ENCODE assay signal across 20 mouse cellular contexts in genomic region chr7:16197166-16197565, GRCm38 (mm10). TPM values are rescaled to one million over a fixed set of nuclear protein-coding genes. Genes with fewer than 3 reads are reported as not detected.
A peak's percentile ranks its signal among the peaks of the same experiment; 100 is the strongest.
DNase-seq lines count a peak whose midpoint lies in the region; ATAC-seq and TF ChIP-seq lines count a peak whose summit lies in the region.
"Had no signal": no experiment of that assay in that cellular context is flagged by ENCODE, and none has a peak within 500 bp of the region (broad histone marks: within the 10 kb centered on the region; RNA-seq: fewer than 3 reads in every experiment).

No protein-coding gene starts in this region.

- 0 out of 2 replicates have a peak overlapping the region, but pooled peaks have one; percentile 9 for H3K9ac ChIP-seq in forebrain, embryonic 13.5 days
- no peak overlapping the region for H3K9ac ChIP-seq in forebrain, postnatal 0 days
- H3K9ac ChIP-seq in lung, embryonic 16.5 days (ENCODE audit: low read length), result no peak overlapping the region
- H3K9ac ChIP-seq in midbrain, embryonic 14.5 days (replicated peaks; ENCODE audit: low read length), result no peak overlapping the region
- H3K9ac ChIP-seq: limb, embryonic 12.5 days; liver, embryonic 15.5 days had no signal

- ATAC-seq in forebrain, embryonic 13.5 days, result no peak
- ATAC-seq in forebrain, postnatal 0 days, result no peak
- no peak for ATAC-seq in lung, embryonic 16.5 days (ENCODE audit: low read depth)
- no peak for ATAC-seq in G1E (ENCODE audit: extremely low read depth, insufficient number of reproducible peaks, low FRiP score, poor library complexity, severe bottlenecking)
- ATAC-seq in midbrain, embryonic 14.5 days (ENCODE audit: low FRiP score, low TSS enrichment), result no peak
- ATAC-seq: inflammation-experienced regulatory T-cells, adult 6 months had no signal

- no peak for DNase-seq in forebrain, postnatal 0 days
- no peak for DNase-seq in lung, postnatal 14 days
- no peak for DNase-seq in G1E (ENCODE audit: low spot score)
- DNase-seq in thymus, postnatal 10 days (ENCODE audit: low spot score in 2 of 2), result peak; percentile 75 to 82
- DNase-seq in adrenal gland, postnatal 25 days, result no peak
- no peak for DNase-seq in midbrain, embryonic 14.5 days
- DNase-seq: cerebellum, adult 11-12 months; cerebellum, postnatal 36 days; gastrocnemius, adult 2 months; heart, postnatal 4 days; kidney, adult 8-10 months; kidney, postnatal 4 days; retina, postnatal 1 day; right cerebral cortex, postnatal 4 days had no signal

- H3K27me3 ChIP-seq in forebrain, embryonic 13.5 days, result no peaks in the 10 kb centered on the region
- no peaks in the 10 kb centered on the region for H3K27me3 ChIP-seq in forebrain, postnatal 0 days (ENCODE audit: insufficient read depth, low read length)
- H3K27me3 ChIP-seq in lung, embryonic 16.5 days (ENCODE audit: control insufficient read depth, insufficient read depth, low read depth, low read length), result no peaks in the 10 kb centered on the region
- H3K27me3 ChIP-seq in G1E (ENCODE audit: insufficient read depth, low read length), result no peaks in the 10 kb centered on the region
- H3K27me3 ChIP-seq in midbrain, embryonic 14.5 days (ENCODE audit: control insufficient read depth, insufficient read depth, low read length), result no peaks in the 10 kb centered on the region
- H3K27me3 ChIP-seq: limb, embryonic 12.5 days; liver, embryonic 15.5 days had no signal

- H3K4me2 ChIP-seq in forebrain, embryonic 13.5 days, result no peak overlapping the region
- no peak overlapping the region for H3K4me2 ChIP-seq in forebrain, postnatal 0 days (ENCODE audit: low read depth)
- H3K4me2 ChIP-seq in lung, embryonic 16.5 days (ENCODE audit: low read depth, low read length), result no peak overlapping the region
- H3K4me2 ChIP-seq in midbrain, embryonic 14.5 days (ENCODE audit: low read length), result no peak overlapping the region
- H3K4me2 ChIP-seq: limb, embryonic 12.5 days; liver, embryonic 15.5 days; midbrain, embryonic 11.5 days had no signal

- H3K27ac ChIP-seq in forebrain, embryonic 13.5 days, result no peak overlapping the region; the same call in 1 of the 2 replicates
- no peak overlapping the region for H3K27ac ChIP-seq in forebrain, postnatal 0 days (ENCODE audit: low read depth, low read length)
- peak overlapping the region; percentile 39 for H3K27ac ChIP-seq in lung, embryonic 16.5 days (ENCODE audit: low read length)
- H3K27ac ChIP-seq in midbrain, embryonic 14.5 days (replicated peaks; ENCODE audit: low read depth, low read length), result no peak overlapping the region
- H3K27ac ChIP-seq: gastrocnemius, adult 2 months; limb, embryonic 12.5 days; liver, embryonic 15.5 days had no signal

- no peak for TF ChIP-seq CTCF in forebrain, postnatal 0 days (IDR thresholded peaks at IDR 0.05; ENCODE audit: low read depth)
- TF ChIP-seq CTCF in G1E (IDR thresholded peaks at IDR 0.05; ENCODE audit: low read depth, low read length), result no peak

- no peak overlapping the region for H3K4me3 ChIP-seq in forebrain, embryonic 13.5 days
- no peak overlapping the region for H3K4me3 ChIP-seq in forebrain, postnatal 0 days (ENCODE audit: low read depth, low read length)
- no peak overlapping the region for H3K4me3 ChIP-seq in lung, embryonic 16.5 days (ENCODE audit: low read length)
- 0 out of 2 replicates have a peak overlapping the region, but pooled peaks have one; percentile 27 for H3K4me3 ChIP-seq in G1E (ENCODE audit: low read depth, low read length)
- H3K4me3 ChIP-seq in midbrain, embryonic 14.5 days (replicated peaks; ENCODE audit: low read depth, low read length), result no peak overlapping the region
- H3K4me3 ChIP-seq: gastrocnemius, adult 2 months; limb, embryonic 12.5 days; liver, embryonic 15.5 days had no signal

- 81% methylated on average over 5 of the region's 5 CpGs for WGBS in forebrain, embryonic 13.5 days
- 81% methylated on average over 5 of the region's 5 CpGs for WGBS in forebrain, postnatal 0 days
- WGBS in lung, embryonic 16.5 days, result 71% methylated on average over 5 of the region's 5 CpGs
- WGBS in midbrain, embryonic 14.5 days, result 88% methylated on average over 5 of the region's 5 CpGs

- H3K9me3 ChIP-seq in forebrain, embryonic 13.5 days (replicated peaks), result no peaks in the 10 kb centered on the region
- no peaks in the 10 kb centered on the region for H3K9me3 ChIP-seq in forebrain, postnatal 0 days (ENCODE audit: low read length)
- H3K9me3 ChIP-seq in lung, embryonic 16.5 days (ENCODE audit: control insufficient read depth, low read length), result no peaks in the 10 kb centered on the region
- no peaks in the 10 kb centered on the region for H3K9me3 ChIP-seq in G1E (replicated peaks)
- H3K9me3 ChIP-seq in midbrain, embryonic 14.5 days (ENCODE audit: control insufficient read depth, low read length), result no peaks in the 10 kb centered on the region
- H3K9me3 ChIP-seq: limb, embryonic 12.5 days; liver, embryonic 15.5 days had no signal

- peaks cover 3% of the 10 kb centered on the region; the same call in 1 of the 2 replicates for H3K4me1 ChIP-seq in forebrain, embryonic 13.5 days
- no peaks in the 10 kb centered on the region for H3K4me1 ChIP-seq in forebrain, postnatal 0 days (ENCODE audit: insufficient read depth)
- no peaks in the 10 kb centered on the region for H3K4me1 ChIP-seq in lung, embryonic 16.5 days (replicated peaks; ENCODE audit: control insufficient read depth, insufficient read depth, low read length)
- peaks cover 10% of the 10 kb centered on the region for H3K4me1 ChIP-seq in G1E (ENCODE audit: insufficient read depth, low read depth, low read length)
- no peaks in the 10 kb centered on the region for H3K4me1 ChIP-seq in midbrain, embryonic 14.5 days (ENCODE audit: control insufficient read depth, insufficient read depth, low read length)
- H3K4me1 ChIP-seq: limb, embryonic 12.5 days; liver, embryonic 15.5 days had no signal

- H3K36me3 ChIP-seq in forebrain, embryonic 13.5 days (ENCODE audit: poor library complexity, severe bottlenecking), result peaks cover 70% of the 10 kb centered on the region
- H3K36me3 ChIP-seq in forebrain, postnatal 0 days (ENCODE audit: insufficient read depth), result peaks cover 38% of the 10 kb centered on the region
- H3K36me3 ChIP-seq in lung, embryonic 16.5 days (ENCODE audit: control insufficient read depth, insufficient read depth, low read length), result peaks cover 24% of the 10 kb centered on the region
- peaks cover 54% of the 10 kb centered on the region for H3K36me3 ChIP-seq in G1E (replicated peaks)
- H3K36me3 ChIP-seq in midbrain, embryonic 14.5 days (ENCODE audit: control insufficient read depth, insufficient read depth, low read length), result peaks cover 61% of the 10 kb centered on the region

RNA-seq across cellular contexts. Expression of gene Meis3, which starts 22.3 kb away (rescaled TPM):
- polyA plus RNA-seq in forebrain, embryonic 13.5 days (2015; fragmentation: Nextera tagmentation; extraction: Ambion mirVana), result 96.9 and 104 TPM in 2 replicates
- 98.6 and 100 TPM in 2 replicates for total RNA-seq in forebrain, postnatal 0 days (2014; rRNA removed)
- polyA plus RNA-seq in forebrain, postnatal 0 days (2015; fragmentation: Nextera tagmentation; extraction: Ambion mirVana), result 86.4 and 90.9 TPM in 2 replicates
- 19.5 and 19.8 TPM in 2 replicates for polyA plus RNA-seq in lung, embryonic 16.5 days (2015; fragmentation: Nextera tagmentation; extraction: Ambion mirVana)
- total RNA-seq in G1E (2014; fragmentation: Nextera tagmentation) (0.60 and 3.6 TPM in 2 replicates), G1E (2017) (1.9 and 2.2 TPM in 2 replicates)
- 1.8 and 2.6 TPM in 2 replicates for polyA plus RNA-seq in G1E (2012)
- total RNA-seq in adrenal gland, postnatal 25 days (2021), result 10.9 and 12.9 TPM in 2 replicates
- 137 and 151 TPM in 2 replicates for polyA plus RNA-seq in midbrain, embryonic 14.5 days (2014; fragmentation: Nextera tagmentation; extraction: Ambion mirVana)

RNA-seq across cellular contexts. Expression of gene Dhx34, which starts 24.7 kb away (rescaled TPM):
- polyA plus RNA-seq in forebrain, embryonic 13.5 days (2015; fragmentation: Nextera tagmentation; extraction: Ambion mirVana), result 13.7 and 17.1 TPM in 2 replicates
- total RNA-seq in forebrain, postnatal 0 days (2014; rRNA removed), result 10.9 and 16.0 TPM in 2 replicates
- polyA plus RNA-seq in forebrain, postnatal 0 days (2015; fragmentation: Nextera tagmentation; extraction: Ambion mirVana), result 8.4 and 9.7 TPM in 2 replicates
- 13.8 and 14.9 TPM in 2 replicates for polyA plus RNA-seq in lung, embryonic 16.5 days (2015; fragmentation: Nextera tagmentation; extraction: Ambion mirVana)
- 9.6 and 10.7 TPM in 2 replicates for total RNA-seq in G1E (2014; fragmentation: Nextera tagmentation)
- 6.9 and 8.8 TPM in 2 replicates for total RNA-seq in G1E (2017)
- 25.1 and 26.6 TPM in 2 replicates for polyA plus RNA-seq in G1E (2012)
- 14.1 and 20.3 TPM in 2 replicates for total RNA-seq in adrenal gland, postnatal 25 days (2021)
- polyA plus RNA-seq in midbrain, embryonic 14.5 days (2014; fragmentation: Nextera tagmentation; extraction: Ambion mirVana), result 11.6 and 11.9 TPM in 2 replicates

RNA-seq across cellular contexts. Expression of gene C5ar2, which starts 46.8 kb away (rescaled TPM):
- polyA plus RNA-seq in forebrain, embryonic 13.5 days (2015; fragmentation: Nextera tagmentation; extraction: Ambion mirVana), result 0.06 TPM in 1 of 2 replicates, not detected in the other
- 0.14 and 0.23 TPM in 2 replicates for total RNA-seq in forebrain, postnatal 0 days (2014; rRNA removed)
- polyA plus RNA-seq in forebrain, postnatal 0 days (2015; fragmentation: Nextera tagmentation; extraction: Ambion mirVana), result 0.13 and 0.17 TPM in 2 replicates
- 0.44 and 0.53 TPM in 2 replicates for polyA plus RNA-seq in lung, embryonic 16.5 days (2015; fragmentation: Nextera tagmentation; extraction: Ambion mirVana)
- total RNA-seq in G1E (2014; fragmentation: Nextera tagmentation), result 0.23 and 0.63 TPM in 2 replicates
- 0.12 and 0.27 TPM in 2 replicates for total RNA-seq in G1E (2017)
- polyA plus RNA-seq in G1E (2012), result 0.02 TPM in 2 replicates
- total RNA-seq in adrenal gland, postnatal 25 days (2021), result 0.24 TPM in 1 of 2 replicates, not detected in the other
- polyA plus RNA-seq in midbrain, embryonic 14.5 days (2014; fragmentation: Nextera tagmentation; extraction: Ambion mirVana), result not detected in 2 replicates
- polyA plus RNA-seq: limb, embryonic 12.5 days had no signal

Comparison
In these comparisons a context has a peak if more than half of its experiments do, and no peak if none do; other contexts are left out.
1. DNase-seq: peak in thymus, postnatal 10 days (2 of 2); none in forebrain, postnatal 0 days (single experiment), lung, postnatal 14 days (single experiment), G1E (single experiment), adrenal gland, postnatal 25 days (single experiment) and midbrain, embryonic 14.5 days (single experiment).